Mouse (Mus musculus) spleen, postnatal 10 days (tissue): ENCODE measurements around the gene Kdm5b.
A peak's percentile ranks its signal among the peaks of the same experiment; 100 is the strongest.
"Not testable (repeated sequence)": the region's sequence is repeated elsewhere in the genome, so short reads cannot be mapped to it uniquely, and the experiment has no call there.

Experiments used
- DNase-seq, 2 experiments: peaks; one replicate each; pipeline ENCODE4 v3.0.0; 2021 to 2022; ENCODE audit warnings: low spot score in 2 of 2

The Kdm5b gene

DNA sequence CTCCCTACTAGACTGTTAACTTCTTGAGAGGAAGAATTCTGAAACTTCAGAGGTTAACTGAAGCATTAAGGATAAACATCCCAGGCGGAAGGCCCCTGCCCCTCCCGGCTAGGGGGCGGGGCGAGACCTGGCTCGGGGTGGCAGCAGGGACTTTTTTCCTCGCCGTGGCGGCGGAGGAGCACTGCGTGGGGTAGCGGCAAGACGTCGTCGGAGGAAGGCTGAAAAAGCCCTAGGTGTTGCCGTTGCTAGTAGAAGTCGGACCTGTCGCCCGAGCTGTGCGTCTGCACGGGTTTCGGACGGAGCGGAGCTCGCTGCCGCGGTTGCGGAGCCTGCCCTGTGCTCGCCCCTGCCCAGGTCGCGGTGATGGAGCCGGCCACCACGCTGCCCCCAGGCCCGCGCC lies at the start of gene Kdm5b:
TSS of gene Kdm5b (plus strand) at position 196 of the 400 bp plus-strand sequence.
- DNase-seq = peak in 1 of 2 experiments; percentile 86

DNA sequence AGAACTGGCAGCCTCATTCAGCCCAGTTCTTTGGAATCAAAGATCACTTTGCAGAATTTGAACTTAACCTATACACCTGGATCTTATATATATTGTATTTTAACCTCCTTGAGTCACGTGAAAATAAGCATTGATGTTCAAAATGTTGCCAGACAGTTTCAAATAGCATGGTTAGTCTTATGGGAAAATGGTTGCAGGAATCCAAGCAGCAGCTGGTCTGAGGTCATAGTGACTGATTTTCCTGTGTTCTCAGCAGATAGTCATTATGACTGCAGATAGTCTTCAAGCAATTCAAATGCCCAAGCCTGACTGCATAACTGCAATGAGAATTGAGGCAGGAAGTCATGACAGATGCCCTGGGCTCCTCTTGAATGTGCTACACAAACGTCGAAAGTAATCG lies 47.8 kb upstream of the Kdm5b start:
- DNase-seq = no peak

DNA sequence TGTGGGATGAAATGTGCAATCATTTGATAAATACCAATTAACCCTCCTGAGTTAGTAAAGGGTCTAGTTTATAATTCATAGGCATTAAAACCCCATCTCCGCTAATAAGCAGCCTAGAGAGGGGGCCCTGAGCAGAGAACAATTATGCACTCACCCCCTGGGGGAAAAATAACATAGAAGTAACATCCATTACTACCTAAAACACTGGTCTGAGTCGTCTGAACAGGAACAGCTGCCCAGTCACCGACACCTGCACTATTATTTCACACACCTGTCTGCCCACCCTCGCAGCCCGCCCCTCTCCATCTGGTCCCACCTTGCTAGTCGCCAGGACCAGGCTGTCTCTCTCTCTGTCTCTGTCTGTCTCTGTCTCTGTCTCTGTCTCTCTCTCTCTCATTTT lies 47.4 kb upstream of the Kdm5b start:
- no peak for DNase-seq

DNA sequence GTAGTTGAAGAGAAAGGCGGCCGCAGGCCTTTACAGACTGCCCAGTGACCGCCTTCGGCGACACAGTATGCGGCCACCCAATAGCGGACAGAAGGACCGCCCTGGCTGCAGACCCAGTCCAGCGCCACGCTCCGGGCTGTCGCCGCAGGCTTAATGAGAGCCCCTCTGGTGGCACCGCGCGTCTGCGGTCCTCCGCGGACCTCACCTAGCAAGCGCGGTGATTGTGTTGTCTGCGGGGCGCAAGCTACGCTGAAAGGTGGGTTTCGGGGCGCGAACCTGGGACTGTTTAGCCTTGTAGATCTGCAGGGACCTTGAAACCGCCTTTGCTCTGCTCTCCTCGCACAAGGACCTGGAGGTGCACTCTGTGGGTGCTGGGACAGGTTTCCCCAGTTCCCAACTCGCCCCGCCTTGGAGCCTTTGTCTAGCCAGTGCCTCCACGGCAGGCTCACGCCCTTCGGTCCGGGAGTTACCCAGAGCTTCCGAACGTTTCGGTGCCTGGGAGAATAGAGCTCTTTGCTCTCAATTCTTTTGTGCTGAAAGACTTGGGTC lies 46.6 kb upstream of the Kdm5b start:
- DNase-seq = no peak

DNA sequence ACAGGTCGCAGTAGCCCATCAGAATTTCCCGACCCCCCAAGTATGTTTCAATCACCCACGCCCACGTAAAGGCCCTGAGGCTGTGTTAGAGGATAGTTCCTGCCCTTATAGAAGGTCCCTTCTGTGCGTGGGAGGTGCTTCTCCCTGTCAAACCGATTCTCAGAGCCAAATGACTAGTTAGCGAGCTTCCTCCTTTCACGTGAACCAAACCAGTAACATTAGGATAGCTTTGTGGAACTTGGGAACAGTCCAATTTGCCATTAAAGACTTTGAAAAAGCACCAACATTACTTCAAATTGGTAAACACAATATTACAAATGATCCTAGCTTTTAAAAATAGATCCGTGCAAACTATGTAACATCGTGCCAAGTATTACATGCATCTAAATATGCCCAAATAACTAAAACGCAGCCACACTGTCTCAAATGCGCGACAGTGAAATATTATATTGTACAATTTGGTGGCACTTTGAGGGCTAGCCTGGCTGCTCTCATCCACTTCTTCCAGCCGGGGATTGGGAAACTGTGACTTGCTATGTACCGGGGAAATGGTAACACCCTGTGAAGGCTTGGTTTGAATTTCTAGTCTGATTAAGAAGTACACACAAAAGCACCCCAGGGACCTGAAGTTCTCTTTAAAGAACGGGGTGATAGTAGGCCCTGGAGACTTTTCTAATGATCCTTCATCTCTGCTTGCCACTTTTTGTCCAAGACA lies 45.9 kb upstream of the Kdm5b start:
- DNase-seq = no peak

DNA sequence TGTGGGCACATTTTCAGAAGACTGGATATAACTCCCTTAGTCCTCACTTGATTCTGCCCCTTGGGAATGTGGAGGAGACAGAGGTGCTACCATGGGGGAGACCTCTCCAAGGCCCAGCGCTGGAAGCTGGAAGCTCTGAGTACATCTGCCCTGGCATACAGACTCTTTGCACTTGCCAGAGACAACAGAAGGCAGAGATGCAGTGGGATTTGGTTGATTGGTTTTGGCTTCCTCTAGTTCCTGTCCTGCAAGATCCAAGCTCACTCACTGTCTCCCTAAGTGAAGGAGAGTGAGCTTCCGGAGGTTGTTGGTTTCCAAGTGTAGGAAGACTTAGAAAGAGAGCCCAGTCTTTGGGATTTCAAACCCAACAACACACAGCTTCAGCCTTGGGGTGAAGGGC lies 44.1 kb upstream of the Kdm5b start:
- no peak for DNase-seq

DNA sequence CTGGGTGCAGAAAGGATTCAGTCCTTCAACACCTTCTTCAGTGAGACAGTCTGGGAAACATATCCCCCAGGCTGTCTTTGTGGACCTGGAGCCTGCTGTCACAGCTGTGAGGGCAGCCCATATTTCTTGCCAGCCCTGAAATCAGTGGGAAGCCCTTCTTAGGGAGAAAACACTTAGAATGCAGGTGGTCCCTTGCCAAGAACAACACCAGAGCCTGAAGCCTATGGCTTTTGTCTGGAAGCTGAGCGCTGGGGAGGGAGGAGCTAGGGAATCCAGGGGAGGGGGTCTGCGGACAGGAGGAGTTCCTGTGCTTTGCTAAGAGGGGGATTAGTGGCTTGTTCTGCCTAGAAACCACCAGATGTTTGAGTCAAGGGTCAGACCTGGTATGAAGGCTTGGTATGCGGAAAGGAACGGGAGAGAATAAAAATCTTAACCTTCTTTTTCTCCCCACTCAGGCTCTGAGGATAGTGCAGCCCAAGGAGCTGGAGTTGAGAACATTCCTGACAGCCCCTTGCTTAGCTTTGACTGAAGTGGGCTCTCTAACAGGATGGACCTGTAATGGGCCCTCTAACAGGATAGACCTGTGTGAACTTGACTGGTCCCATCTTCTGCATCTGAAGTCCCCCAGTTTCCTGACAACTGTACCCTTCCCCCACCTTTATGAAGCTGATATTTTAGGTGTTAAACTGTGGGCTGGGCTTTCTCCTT lies 43.3 kb upstream of the Kdm5b start:
- no peak for DNase-seq

DNA sequence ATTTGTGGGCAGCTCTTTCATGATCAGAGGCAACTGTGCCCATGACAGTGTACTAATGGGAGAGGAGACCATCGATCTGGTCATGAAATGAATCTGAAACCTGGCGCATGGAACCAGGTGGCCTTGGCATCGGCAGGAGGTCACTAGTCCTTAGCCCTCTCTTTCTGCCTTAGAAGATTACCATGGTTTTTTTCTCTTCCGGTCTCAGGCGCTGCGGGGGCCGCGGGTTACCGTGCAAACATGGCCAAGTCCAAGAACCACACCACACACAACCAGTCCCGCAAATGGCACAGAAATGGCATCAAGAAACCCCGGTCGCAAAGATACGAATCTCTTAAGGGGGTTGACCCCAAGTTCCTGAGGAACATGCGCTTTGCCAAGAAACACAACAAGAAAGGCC lies 42.1 kb upstream of the Kdm5b start:
- not testable (repeated sequence) for DNase-seq

DNA sequence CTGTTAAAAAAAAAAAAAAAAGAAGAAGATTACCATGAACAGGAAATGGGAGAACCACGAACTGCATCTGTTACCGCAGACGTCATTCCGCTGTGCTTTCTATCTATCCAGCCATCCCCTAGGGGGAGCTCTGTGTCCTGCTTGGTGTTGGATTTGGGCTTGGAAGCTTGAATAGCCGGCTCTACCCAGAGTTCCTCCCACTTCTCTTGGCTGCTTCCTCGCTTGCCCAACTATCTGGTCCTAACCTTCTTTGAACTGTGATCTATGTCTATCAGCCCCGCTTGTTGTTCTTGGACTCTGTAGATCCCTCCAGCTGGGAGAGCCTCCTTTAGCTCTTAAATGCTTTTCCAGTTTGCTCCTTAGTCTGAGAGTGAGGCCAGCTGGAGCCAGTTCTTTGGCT lies 41.3 kb upstream of the Kdm5b start:
- peak; percentile 75 to 89 for DNase-seq

DNA sequence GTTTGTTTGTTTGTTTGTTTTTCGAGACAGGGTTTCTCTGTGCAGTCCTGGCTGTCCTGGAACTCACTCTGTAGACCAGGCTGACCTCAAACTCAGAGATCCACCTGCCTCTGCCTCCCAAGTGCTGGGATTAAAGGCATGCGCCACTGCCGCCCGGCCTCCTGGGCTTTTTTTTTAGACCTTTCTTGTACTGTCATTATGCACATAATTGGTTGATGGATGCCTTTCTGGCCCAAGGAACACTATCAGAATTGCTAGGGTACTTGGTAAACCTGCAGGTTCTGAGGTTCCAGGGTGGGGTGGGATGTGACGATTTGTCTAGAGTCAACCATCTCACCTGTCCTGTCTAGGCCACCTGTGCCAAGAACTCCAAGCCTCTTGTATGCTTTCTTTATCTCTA lies 40.8 kb upstream of the Kdm5b start:
- DNase-seq = not testable (repeated sequence)

DNA sequence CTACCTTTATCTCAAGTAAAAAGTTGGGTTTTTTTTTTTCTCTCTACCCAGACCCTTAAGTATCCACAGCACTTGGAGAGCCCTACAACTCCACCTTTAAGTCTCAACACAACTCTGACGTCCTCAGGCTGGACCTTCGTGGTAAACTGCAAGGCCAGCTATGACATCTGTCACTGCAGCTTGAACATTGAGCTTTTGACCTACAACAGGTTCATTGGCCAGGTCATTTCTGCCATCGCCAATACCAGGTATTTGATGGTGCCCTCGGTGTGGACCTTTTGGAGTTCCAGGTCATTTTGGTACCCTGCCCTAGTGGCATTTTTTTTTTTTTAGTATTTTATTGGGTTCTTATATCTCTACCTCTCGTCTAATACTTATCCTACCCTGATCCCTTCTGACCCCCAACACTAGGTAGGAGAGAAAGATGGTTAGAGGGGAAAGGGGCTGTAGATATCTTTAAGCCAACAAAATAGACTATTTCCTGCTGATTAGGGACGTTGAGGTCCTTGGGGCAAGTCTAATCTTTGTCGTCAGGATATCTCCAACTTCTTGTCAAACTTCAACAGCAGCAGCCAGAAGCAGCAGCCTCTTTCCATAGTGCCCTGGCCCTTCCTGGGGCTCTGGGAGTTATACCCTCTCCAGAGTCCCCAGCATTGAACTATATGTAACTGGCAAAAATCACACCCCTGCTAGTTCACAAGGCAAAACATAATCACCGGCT lies 39.8 kb upstream of the Kdm5b start:
- DNase-seq = no peak

DNA sequence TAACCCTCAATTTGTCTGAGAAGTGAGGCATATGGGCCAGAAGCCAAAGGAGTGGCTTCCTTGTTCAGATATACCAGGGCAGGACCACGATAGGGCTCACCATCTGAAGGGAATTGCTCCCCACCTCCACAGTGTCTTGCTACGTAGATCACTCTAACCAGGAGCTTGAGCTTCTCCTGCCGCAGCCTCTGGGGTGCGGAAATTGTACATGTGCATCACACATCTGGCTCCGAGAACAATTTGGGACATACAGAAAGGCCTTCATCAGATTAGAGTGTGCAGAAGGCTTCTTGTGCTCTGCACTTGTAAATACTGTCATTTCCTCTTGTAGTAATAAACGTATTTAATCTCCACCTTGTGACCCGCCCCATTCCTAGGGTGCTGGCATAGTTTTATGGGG lies 38.8 kb upstream of the Kdm5b start:
- no peak for DNase-seq

DNA sequence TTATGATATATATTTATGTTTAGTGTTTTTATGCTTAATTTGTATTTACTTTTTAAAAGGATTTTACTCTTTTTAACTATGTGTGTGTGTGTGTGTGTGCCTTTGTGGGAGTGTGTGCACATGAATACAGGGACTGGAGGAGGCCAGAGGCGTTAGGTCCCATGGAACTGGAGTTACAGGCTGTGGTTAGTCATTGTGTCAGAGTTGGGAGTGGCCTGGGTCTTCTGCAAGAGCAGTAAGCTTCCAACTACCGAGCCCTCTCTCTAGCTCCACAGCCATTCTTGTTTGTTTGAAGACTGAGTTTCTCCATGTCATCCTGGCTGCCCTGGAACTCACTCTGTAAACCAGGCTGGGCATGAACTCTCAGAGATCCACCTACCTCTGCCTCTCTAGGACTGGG lies 37.6 kb upstream of the Kdm5b start:
- DNase-seq = no peak

DNA sequence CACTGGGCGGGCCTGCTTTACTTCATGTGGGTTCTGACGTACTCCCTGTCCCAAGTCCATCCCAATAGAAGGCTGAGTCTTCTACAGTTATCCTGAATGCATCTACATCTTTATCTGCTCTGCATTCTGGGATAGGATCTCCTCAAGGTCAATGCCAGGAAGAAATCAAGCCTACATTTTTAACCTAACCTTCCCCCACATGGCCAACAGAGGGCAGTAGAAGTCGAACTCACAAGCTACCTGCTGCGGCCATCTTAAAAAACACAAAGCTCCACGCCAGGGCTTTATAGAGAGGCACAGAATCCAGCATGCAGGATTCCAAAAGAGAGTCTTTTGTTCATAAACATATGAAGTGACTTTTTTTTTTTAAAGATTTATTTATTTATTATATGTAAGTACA lies 35.5 kb upstream of the Kdm5b start:
- DNase-seq = peak in 1 of 2 experiments; percentile 52

DNA sequence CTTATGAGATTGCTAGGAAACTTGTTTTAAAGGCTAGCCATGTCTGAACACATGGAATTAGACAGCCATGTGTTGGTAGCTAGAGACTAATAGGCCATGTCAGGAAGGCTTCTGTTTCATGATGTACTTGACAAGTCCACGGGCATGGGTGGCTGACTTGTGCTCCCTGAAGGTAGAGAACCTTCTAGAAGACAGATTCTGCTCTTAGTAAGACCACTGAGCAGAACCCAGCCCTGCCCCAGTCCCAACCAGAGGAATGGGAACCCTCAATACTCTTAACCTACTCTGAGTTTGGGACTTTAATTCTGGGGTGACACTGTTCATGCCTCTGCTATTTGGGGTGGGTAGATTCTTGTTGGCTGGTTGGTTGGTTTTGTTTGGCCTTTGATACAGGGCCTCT lies 35.0 kb upstream of the Kdm5b start:
- DNase-seq = no peak

DNA sequence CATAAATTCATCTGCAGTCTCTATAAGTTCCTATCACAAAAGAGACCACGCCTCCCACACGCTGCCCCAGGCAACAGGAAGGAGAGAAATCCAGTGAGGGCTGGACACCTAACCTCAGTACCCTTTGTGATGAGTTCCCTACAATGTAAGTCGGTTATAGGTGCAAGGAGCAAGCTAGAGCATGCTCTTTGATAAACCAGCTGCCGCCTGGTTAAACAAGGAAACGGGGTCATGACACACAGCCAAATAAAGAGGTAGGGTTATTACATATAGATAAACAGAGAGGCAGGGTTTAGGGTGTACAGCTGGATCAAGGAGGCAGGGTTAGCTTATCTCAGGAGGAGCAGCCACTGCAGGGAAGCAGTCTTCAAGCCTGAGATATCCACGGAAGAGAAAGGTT lies 33.2 kb upstream of the Kdm5b start:
- DNase-seq = peak; percentile 62 to 63

DNA sequence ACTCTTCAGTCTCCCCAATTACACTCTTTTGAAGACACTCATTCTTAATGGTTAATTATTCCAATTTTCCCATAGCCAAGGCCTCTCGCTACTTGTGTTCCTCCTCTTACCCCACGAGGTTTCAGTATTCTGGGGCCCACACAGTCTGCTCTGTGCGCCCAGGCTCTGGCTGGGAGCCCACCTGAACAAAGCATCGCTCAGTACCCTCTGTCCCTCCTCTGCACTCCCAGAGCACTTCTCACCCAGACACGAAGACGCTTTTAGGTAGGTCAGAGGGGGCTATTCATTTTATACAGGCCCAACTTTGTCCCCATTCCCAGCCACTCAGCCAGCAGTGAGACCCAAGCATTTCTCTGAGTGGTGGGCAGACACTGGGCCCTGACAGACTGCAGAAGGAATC lies 29.4 kb upstream of the Kdm5b start:
- DNase-seq = no peak

DNA sequence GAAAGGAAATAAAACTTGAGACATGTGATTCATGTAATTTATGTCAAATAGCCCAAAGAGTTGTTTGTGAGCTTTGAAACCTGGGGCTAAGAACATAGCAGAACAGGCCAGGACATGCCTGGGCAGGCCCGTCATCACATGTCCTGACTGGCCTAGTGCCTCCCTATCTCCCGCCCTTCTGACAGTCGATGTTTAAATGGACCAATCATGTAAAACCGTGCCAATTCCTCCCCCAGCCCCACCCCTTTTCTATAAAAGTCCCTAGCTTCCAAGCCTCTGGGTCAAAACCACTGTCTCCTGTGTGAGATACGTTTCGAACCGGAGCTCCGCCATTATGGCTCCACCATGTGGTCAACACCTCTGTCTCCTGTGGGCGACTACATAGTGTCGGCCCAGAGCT lies 26.3 kb upstream of the Kdm5b start:
- DNase-seq = not testable (repeated sequence)

DNA sequence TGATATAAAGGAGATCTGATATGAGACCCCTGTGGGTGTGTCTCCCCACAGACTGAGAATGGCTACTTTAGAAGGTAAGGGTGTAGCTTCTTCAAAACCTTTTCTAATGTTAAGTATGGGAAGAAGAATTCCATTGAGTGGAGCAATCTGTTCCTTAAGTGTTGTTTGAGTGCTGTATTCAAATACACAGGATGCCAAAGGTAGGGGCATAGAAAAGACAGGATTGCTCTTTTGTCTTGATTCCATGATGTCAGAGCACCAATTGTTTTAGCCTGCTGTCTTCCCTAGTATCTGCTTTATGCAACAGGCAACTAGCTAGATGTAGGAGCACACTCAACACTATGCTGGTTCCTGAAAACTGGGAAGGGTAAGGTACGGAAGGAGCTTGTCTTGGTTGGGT lies 24.9 kb upstream of the Kdm5b start:
- DNase-seq = no peak

DNA sequence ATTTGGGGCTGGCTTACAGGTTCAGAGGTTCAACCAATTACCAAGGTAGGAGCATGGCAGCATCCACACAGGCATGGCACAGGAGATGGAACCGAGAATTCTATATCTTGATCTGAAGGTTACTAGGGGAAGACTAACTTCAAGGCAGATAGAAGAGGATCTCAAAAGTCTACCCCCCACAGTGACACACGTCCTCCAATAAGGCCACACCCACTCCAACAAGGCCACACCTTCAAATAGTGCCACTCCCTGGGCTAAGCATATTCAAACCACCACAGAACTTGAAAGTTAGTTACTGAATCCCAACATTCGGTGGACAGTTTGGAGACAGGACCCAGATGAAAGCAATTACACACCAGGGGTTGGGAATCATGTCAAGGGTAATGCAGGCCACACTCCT lies 24.5 kb upstream of the Kdm5b start:
- DNase-seq = no peak

DNA sequence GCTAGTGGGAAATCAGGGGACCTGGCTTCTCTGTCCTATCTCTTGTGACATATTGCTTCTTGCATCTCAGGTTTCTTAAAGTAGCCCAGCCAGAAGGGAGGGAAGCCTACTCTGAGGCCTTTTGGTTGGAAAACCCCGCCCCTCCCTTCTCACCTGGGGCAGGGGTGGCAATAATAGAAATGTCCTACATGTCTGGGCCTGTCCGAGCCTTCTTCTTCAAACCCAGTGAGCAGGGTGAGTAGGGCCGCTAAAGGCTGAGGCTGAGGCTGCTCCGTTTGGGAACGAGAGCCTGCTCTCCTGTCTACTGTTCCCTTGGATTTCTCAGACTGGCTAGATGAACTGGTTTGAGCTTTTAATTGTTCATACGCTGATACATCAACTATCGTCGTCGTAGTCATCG lies 19.4 kb upstream of the Kdm5b start:
- no peak for DNase-seq

DNA sequence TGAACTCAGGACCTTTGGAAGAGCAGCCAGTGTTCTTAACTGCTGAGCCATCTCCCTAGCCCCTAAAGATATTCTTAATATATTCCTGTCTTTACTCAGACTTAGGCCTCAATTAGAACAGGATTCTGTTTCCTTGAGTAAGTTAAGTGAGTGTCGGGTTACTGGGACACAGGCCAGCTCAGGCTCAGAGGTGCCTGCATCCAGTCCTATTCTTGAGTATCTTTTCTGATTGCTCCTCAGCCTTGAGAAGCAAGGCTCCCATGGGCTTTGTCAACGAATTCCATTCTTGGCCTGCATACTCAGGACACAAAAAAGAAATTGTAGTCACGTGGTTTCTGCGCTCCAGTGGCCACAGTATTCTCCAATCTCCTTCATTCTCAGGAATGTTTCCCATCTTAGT lies 11.7 kb upstream of the Kdm5b start:
- no peak for DNase-seq
